Mouse (Mus musculus) heart, embryonic 12.5 days (tissue): Measurements from ENCODE around the gene Rrh. TPM values are rescaled to one million over a fixed set of nuclear protein-coding genes. Genes with fewer than 3 reads are reported as not detected.
A peak's percentile ranks its signal among the peaks of the same experiment; 100 is the strongest.
"Not testable (repeated sequence)": the region's sequence is repeated elsewhere in the genome, so short reads cannot be mapped to it uniquely, and the experiment has no call there.

Source experiments
- ATAC-seq: fragments of 200-750 bp; cut with Nextera tagmentation; 2 replicates; pipeline ENCODE4 v1.8.0; 2017; ENCODE audit warnings: moderate TSS enrichment, moderate library complexity; ENCODE audit not compliant: insufficient number of reproducible peaks, low FRiP score
- H3K27ac ChIP-seq: fragments of 300-500 bp; sonication (generic); 2 replicates; pipeline ENCODE4 v1.5.1; 2016; ENCODE audit warnings: mild to moderate bottlenecking, moderate library complexity; ENCODE audit not compliant: poor library complexity, severe bottlenecking
- H3K27me3 ChIP-seq: fragments of 300-500 bp; sonication (generic); replicated peaks from 2 replicates; pipeline ENCODE4 v1.6.1; 2016; ENCODE audit warnings: mild to moderate bottlenecking, moderate library complexity
- H3K36me3 ChIP-seq: fragments of 300-500 bp; sonication (generic); 2 replicates; pipeline ENCODE4 v1.6.1; 2016; ENCODE audit warnings: mild to moderate bottlenecking, moderate library complexity
- H3K4me1 ChIP-seq: fragments of 300-500 bp; sonication (generic); replicated peaks from 2 replicates; pipeline ENCODE4 v1.6.1; 2016; ENCODE audit warnings: mild to moderate bottlenecking
- H3K4me2 ChIP-seq: fragments of 300-500 bp; sonication (generic); 2 replicates; pipeline ENCODE4 v1.6.1; 2016; ENCODE audit warnings: mild to moderate bottlenecking, moderate library complexity
- H3K4me3 ChIP-seq: fragments of 300-500 bp; sonication (generic); 2 replicates; pipeline ENCODE4 v1.5.1; 2016; ENCODE audit warnings: mild to moderate bottlenecking
- H3K9ac ChIP-seq: fragments of 300-500 bp; sonication (generic); 2 replicates; pipeline ENCODE4 v1.6.1; 2016; ENCODE audit warnings: mild to moderate bottlenecking, moderate library complexity
- H3K9me3 ChIP-seq: fragments of 300-500 bp; sonication (generic); replicated peaks from 2 replicates; pipeline ENCODE4 v1.6.1; 2016; ENCODE audit warnings: mild to moderate bottlenecking, moderate library complexity
- WGBS: fragments of 180-500 bp; shearing (Covaris S2); methylation state at CpG from one replicate; pipeline ENCODE4 v1.1.7; 2016; 5-methylcytosine and 5-hydroxymethylcytosine counted together
- polyA plus RNA-seq: library from polyadenylated mRNA; unstranded; fragments of >200 nt; fragmentation: Nextera tagmentation; extraction: Ambion mirVana; gene quantifications from 2 replicates; pipeline ENCODE4 v1.2.1, GENCODE M21; 2016

Gene Rrh
- polyA plus RNA-seq, 1 experiment from 2014 or later: 0.05 TPM

GRCm38 (mm10) chr3:129782746-129783145 is 39.6 kb downstream of the Rrh start:
- WGBS: 80% methylated on average over 3 of the region's 3 CpGs
- H3K4me3 ChIP-seq: no peak overlapping the region
- no peaks in the 10 kb centered on the region for H3K9me3 ChIP-seq
- H3K4me2 ChIP-seq: no peak overlapping the region
- H3K36me3 ChIP-seq: no peaks in the 10 kb centered on the region
- no peaks in the 10 kb centered on the region for H3K4me1 ChIP-seq
- H3K27ac ChIP-seq: no peak overlapping the region
- H3K9ac ChIP-seq: no peak overlapping the region
- no peak for ATAC-seq
- H3K27me3 ChIP-seq: no peaks in the 10 kb centered on the region

DNA sequence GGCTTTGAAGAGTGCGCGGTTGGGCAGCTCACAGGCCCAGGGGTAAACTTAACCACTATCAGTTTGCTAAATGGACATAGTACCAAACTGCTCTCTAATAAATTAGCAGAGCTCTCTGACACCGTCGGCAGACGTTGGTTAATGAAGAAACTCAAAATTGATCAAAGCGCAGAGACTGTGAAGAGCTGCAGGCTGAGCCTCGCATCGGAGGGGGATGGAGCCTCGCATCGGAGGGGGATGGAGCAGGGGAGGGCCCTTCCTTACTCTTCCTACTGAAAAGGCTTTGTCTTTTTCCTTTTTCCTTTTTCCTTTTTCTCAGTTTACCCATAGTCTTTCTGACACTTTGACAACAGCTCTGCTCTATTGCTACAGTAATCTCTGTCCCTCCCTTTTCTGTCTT is 41.0 kb downstream of the Rrh start:
- Histone ChIP-seq H3K4me2 (no peak overlapping the region), H3K27me3 (no peaks in the 10 kb centered on the region), H3K9me3 (no peaks in the 10 kb centered on the region), H3K36me3 (no peaks in the 10 kb centered on the region), H3K27ac (no peak overlapping the region), H3K9ac (no peak overlapping the region), H3K4me3 (no peak overlapping the region), H3K4me1 (no peaks in the 10 kb centered on the region)
- no peak for ATAC-seq
- 56% methylated on average over 10 of the region's 10 CpGs for WGBS

DNA sequence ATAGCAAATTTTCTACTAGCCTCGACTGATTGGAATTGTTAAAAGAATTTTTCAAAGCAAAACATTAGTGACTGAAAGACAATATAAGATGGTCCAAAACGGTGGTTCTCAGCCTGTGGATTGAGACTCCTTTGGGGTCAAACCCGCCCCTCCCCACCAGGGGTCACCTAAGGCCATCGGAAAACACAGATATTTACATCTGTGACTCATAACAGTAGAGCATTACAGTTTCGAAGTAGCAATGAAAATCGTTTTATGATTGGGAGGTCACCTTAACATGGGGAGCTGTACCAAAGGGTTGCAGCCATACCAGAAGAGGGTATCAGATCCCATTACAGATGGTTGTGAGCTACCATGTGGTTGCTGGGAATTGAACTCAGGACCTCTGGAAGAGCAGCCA is 51.2 kb downstream of the Rrh start:
- H3K4me1 ChIP-seq: no peaks in the 10 kb centered on the region
- H3K27ac ChIP-seq: no peak overlapping the region
- no peak overlapping the region for H3K4me2 ChIP-seq
- H3K36me3 ChIP-seq: no peaks in the 10 kb centered on the region
- no peaks in the 10 kb centered on the region for H3K9me3 ChIP-seq
- no peaks in the 10 kb centered on the region for H3K27me3 ChIP-seq
- H3K4me3 ChIP-seq: no peak overlapping the region
- WGBS: 74% methylated on average over 6 of the region's 6 CpGs
- no peak overlapping the region for H3K9ac ChIP-seq
- no peak for ATAC-seq

GRCm38 (mm10) chr3:129766971-129767794 is 55.2 kb downstream of the Rrh start:
- Histone ChIP-seq H3K9ac (no peak overlapping the region), H3K9me3 (no peaks in the 10 kb centered on the region), H3K4me3 (no peak overlapping the region), H3K36me3 (no peaks in the 10 kb centered on the region), H3K27ac (no peak overlapping the region), H3K27me3 (no peaks in the 10 kb centered on the region), H3K4me2 (no peak overlapping the region), H3K4me1 (no peaks in the 10 kb centered on the region)
- ATAC-seq: no peak
- 79% methylated on average over 10 of the region's 10 CpGs for WGBS

- no peaks in the 10 kb centered on the region for H3K27me3 ChIP-seq
- 76% methylated on average over 4 of the region's 4 CpGs for WGBS
- H3K4me2 ChIP-seq: no peak overlapping the region
- H3K27ac ChIP-seq: no peak overlapping the region
- no peak overlapping the region for H3K4me3 ChIP-seq
- H3K9me3 ChIP-seq: no peaks in the 10 kb centered on the region
- H3K36me3 ChIP-seq: no peaks in the 10 kb centered on the region
- ATAC-seq: no peak
- no peaks in the 10 kb centered on the region for H3K4me1 ChIP-seq
- no peak overlapping the region for H3K9ac ChIP-seq
These were observed 56.3 kb downstream of the Rrh start for GRCm38 (mm10) chr3:129766106-129766505.

GRCm38 (mm10) chr3:129757599-129757998 is 64.8 kb downstream of the Rrh start:
- not testable (repeated sequence) for H3K9ac ChIP-seq, H3K27me3 ChIP-seq, H3K4me3 ChIP-seq, ATAC-seq, H3K27ac ChIP-seq, H3K4me2 ChIP-seq, H3K36me3 ChIP-seq, H3K9me3 ChIP-seq
- peaks cover 24% of the 10 kb centered on the region for H3K4me1 ChIP-seq
- 86% methylated on average over 1 of the region's 1 CpGs for WGBS

DNA sequence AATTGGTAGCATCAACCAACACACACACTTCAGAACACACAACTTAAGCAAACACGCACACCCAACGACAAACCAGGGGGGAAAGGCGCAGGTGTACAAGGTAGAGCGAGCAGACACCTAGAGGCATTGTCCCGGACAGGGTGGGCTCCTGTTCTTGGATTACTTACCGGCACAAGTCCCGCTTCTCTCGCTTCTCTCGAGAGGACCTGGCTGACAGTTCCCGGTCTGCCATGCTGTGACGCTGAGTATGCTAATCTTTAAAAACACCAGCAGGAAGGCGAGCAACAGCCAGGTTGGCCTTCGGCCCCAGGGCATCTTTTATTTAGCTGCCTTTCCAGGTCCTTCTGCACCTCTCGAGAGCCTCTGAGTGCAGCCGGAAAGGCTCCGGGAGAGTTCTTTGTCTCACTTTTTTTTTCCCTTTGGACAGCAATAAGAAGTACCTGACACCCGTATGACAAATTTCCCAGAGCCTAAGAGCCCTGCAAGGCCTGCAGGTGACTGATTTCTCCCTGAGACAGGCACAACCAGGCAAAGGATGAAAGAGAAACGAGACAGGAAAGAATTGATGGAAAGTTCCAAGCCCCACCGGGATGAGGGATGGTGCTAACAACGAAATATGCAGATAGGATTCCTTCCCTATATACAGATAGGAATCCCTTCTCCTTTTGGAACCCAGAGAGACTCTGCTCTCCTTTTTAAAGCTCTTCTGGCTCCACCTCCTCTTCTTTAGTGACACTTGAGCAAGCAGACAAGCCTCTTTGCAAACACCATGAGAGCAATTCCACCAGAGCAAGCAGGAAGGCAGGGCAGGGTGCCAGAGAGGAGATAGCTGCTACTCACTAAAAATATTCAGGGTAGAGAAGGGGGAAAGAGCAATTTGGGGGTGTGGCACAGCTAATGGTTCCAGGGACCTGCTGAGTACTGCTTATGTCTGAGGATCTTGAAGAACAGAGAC is 67.5 kb downstream of the Rrh start, which contains the start of gene Egf:
Egf (minus strand) TSS at position 667 of the 955 bp plus-strand sequence.
- Histone ChIP-seq H3K9ac (peak within 1 kb of the TSS; percentile 55), H3K4me2 (peak within 1 kb of the TSS; percentile 77), H3K27ac (no peak within 1 kb of the TSS), H3K4me1 (peaks cover 28% of the 10 kb centered on the region), H3K9me3 (0 out of 2 replicates have a peak, but pooled peaks cover 2% of the 10 kb centered on the region), H3K36me3 (no peaks in the 10 kb centered on the region), H3K27me3 (peaks cover 3% of the 10 kb centered on the region), H3K4me3 (peak within 1 kb of the TSS; percentile 37)
- peak; percentile 51; the same call in 1 of the 2 replicates for ATAC-seq
- 11% methylated on average over 20 of the region's 20 CpGs for WGBS

Other genes starting within 250 kb of the Rrh start
- gene Egf, start 67.3 kb downstream of the Rrh start, polyA plus RNA-seq: 1.7 and 2.1 TPM in 2 replicates
- gene Lrit3, start 18.6 kb downstream of the Rrh start, polyA plus RNA-seq: not detected in 2 replicates
- 52.2 and 59.5 TPM in 2 replicates for gene Gar1, start 8.8 kb upstream of the Rrh start, polyA plus RNA-seq
- 2.0 and 2.8 TPM in 2 replicates for gene Cfi, start 13.3 kb upstream of the Rrh start, polyA plus RNA-seq
- gene Pla2g12a, start 56.0 kb upstream of the Rrh start, polyA plus RNA-seq: 63.3 and 66.1 TPM in 2 replicates
- gene Casp6, start 78.8 kb upstream of the Rrh start, polyA plus RNA-seq: 74.8 and 83.4 TPM in 2 replicates
- gene Mcub, start 147.6 kb upstream of the Rrh start, polyA plus RNA-seq: 3.5 and 3.6 TPM in 2 replicates
- 32.1 and 35.5 TPM in 2 replicates for gene Sec24b, start 239.0 kb upstream of the Rrh start, polyA plus RNA-seq